Mouse (Mus musculus): ENCODE measurements at regions not wholly inside any gene's neighbourhood (a gene's known extent, or its start where the extent isn't known, plus 50 kb on each side); places are given as distances from the start of the nearest gene placed in this dataset.

GRCm38 (mm10) chr6:140261813-140262212 is 162.0 kb upstream of the Plekha5 start:
- Histone ChIP-seq H3K27ac (ENCODE audit: insufficient read depth, low read depth, low read length) (no peak overlapping the region), H3K4me1 (ENCODE audit: control insufficient read depth, insufficient read depth, low read length) (no peaks in the 10 kb centered on the region), H3K4me3 (ENCODE audit: insufficient read depth, low read depth, low read length) (no peak overlapping the region)
- 100% methylated on average over 1 of the region's 1 CpGs for WGBS
- TF ChIP-seq CTCF (IDR thresholded peaks at IDR 0.05; ENCODE audit: insufficient read depth, low read depth, low read length) (no peak), POLR2A (IDR thresholded peaks at IDR 0.05; ENCODE audit: insufficient read depth, low read depth, low read length) (no peak)

GRCm38 (mm10) chr6:140258761-140259160 is 165.1 kb upstream of the Plekha5 start:
- Histone ChIP-seq H3K4me3 (ENCODE audit: insufficient read depth, low read depth, low read length) (no peak overlapping the region), H3K4me1 (ENCODE audit: control insufficient read depth, insufficient read depth, low read length) (no peaks in the 10 kb centered on the region), H3K27ac (ENCODE audit: insufficient read depth, low read depth, low read length) (no peak overlapping the region)
- TF ChIP-seq CTCF (IDR thresholded peaks at IDR 0.05; ENCODE audit: insufficient read depth, low read depth, low read length): no peak
- no peak for TF ChIP-seq POLR2A (IDR thresholded peaks at IDR 0.05; ENCODE audit: insufficient read depth, low read depth, low read length)
- 87% methylated on average over 3 of the region's 3 CpGs for WGBS

- H3K27ac ChIP-seq (ENCODE audit: insufficient read depth, low read depth, low read length): no peak overlapping the region
- TF ChIP-seq CTCF (IDR thresholded peaks at IDR 0.05; ENCODE audit: insufficient read depth, low read depth, low read length) (no peak), POLR2A (IDR thresholded peaks at IDR 0.05; ENCODE audit: insufficient read depth, low read depth, low read length) (no peak)
- H3K4me3 ChIP-seq (ENCODE audit: insufficient read depth, low read depth, low read length): no peak overlapping the region
- no peaks in the 10 kb centered on the region for H3K4me1 ChIP-seq (ENCODE audit: control insufficient read depth, insufficient read depth, low read length)
- WGBS: 94% methylated on average over 5 of the region's 5 CpGs
Observed at GRCm38 (mm10) chr6:140258101-140258500, 165.8 kb upstream of the Plekha5 start.

- TF ChIP-seq CTCF (IDR thresholded peaks at IDR 0.05; ENCODE audit: insufficient read depth, low read depth, low read length) (no peak), POLR2A (IDR thresholded peaks at IDR 0.05; ENCODE audit: insufficient read depth, low read depth, low read length) (no peak)
- WGBS: 53% methylated on average over 4 of the region's 4 CpGs
- Histone ChIP-seq H3K4me3 (ENCODE audit: insufficient read depth, low read depth, low read length) (no peak overlapping the region), H3K27ac (ENCODE audit: insufficient read depth, low read depth, low read length) (no peak overlapping the region), H3K4me1 (ENCODE audit: control insufficient read depth, insufficient read depth, low read length) (no peaks in the 10 kb centered on the region)
Observed at GRCm38 (mm10) chr6:140251527-140251926, 172.3 kb upstream of the Plekha5 start.

- Histone ChIP-seq H3K27ac (ENCODE audit: insufficient read depth, low read depth, low read length) (no peak overlapping the region), H3K4me1 (ENCODE audit: control insufficient read depth, insufficient read depth, low read length) (no peaks in the 10 kb centered on the region), H3K4me3 (ENCODE audit: insufficient read depth, low read depth, low read length) (no peak overlapping the region)
- WGBS: 34% methylated on average over 8 of the region's 8 CpGs
- TF ChIP-seq POLR2A (IDR thresholded peaks at IDR 0.05; ENCODE audit: insufficient read depth, low read depth, low read length): no peak
- no peak for TF ChIP-seq CTCF (IDR thresholded peaks at IDR 0.05; ENCODE audit: insufficient read depth, low read depth, low read length)
Observed at GRCm38 (mm10) chr6:140243411-140244151, 180.3 kb upstream of the Plekha5 start.

- 90% methylated on average over 8 of the region's 8 CpGs for WGBS
- TF ChIP-seq CTCF (IDR thresholded peaks at IDR 0.05; ENCODE audit: insufficient read depth, low read depth, low read length) (no peak), POLR2A (IDR thresholded peaks at IDR 0.05; ENCODE audit: insufficient read depth, low read depth, low read length) (no peak)
Observed at GRCm38 (mm10) chr6:140239356-140239755, 184.5 kb upstream of the Plekha5 start.

GRCm38 (mm10) chr6:140231537-140231936 is 190.3 kb upstream of the Plcz1 start:
- no peak overlapping the region for H3K4me3 ChIP-seq (ENCODE audit: insufficient read depth, low read depth, low read length)
- 91% methylated on average over 4 of the region's 4 CpGs for WGBS
- H3K27ac ChIP-seq (ENCODE audit: insufficient read depth, low read depth, low read length): no peak overlapping the region
- TF ChIP-seq CTCF (IDR thresholded peaks at IDR 0.05; ENCODE audit: insufficient read depth, low read depth, low read length): no peak
- TF ChIP-seq POLR2A (IDR thresholded peaks at IDR 0.05; ENCODE audit: insufficient read depth, low read depth, low read length): no peak
- peaks cover 3% of the 10 kb centered on the region; the same call in 1 of the 2 replicates for H3K4me1 ChIP-seq (ENCODE audit: control insufficient read depth, insufficient read depth, low read length)

More at GRCm38 (mm10) chr6:140239356-140239755, 184.5 kb upstream of the Plekha5 start:
- no peak overlapping the region for H3K4me3 ChIP-seq (ENCODE audit: insufficient read depth, low read depth, low read length)
- H3K27ac ChIP-seq (ENCODE audit: insufficient read depth, low read depth, low read length): no peak overlapping the region
- no peaks in the 10 kb centered on the region for H3K4me1 ChIP-seq (ENCODE audit: control insufficient read depth, insufficient read depth, low read length)

- TF ChIP-seq CTCF (IDR thresholded peaks at IDR 0.05; ENCODE audit: insufficient read depth, low read depth, low read length): no peak
- TF ChIP-seq POLR2A (IDR thresholded peaks at IDR 0.05; ENCODE audit: insufficient read depth, low read depth, low read length): no peak
- Histone ChIP-seq H3K27ac (ENCODE audit: insufficient read depth, low read depth, low read length) (no peak overlapping the region), H3K4me1 (ENCODE audit: control insufficient read depth, insufficient read depth, low read length) (peaks cover 3% of the 10 kb centered on the region; the same call in 1 of the 2 replicates), H3K4me3 (ENCODE audit: insufficient read depth, low read depth, low read length) (no peak overlapping the region)
- 37% methylated on average over 9 of the region's 9 CpGs for WGBS
Observed at GRCm38 (mm10) chr6:140229295-140229694, 188.0 kb upstream of the Plcz1 start.

GRCm38 (mm10) chr6:140228741-140229140 is 187.5 kb upstream of the Plcz1 start:
- H3K27ac ChIP-seq (ENCODE audit: insufficient read depth, low read depth, low read length): no peak overlapping the region
- H3K4me3 ChIP-seq (ENCODE audit: insufficient read depth, low read depth, low read length): no peak overlapping the region
- peaks cover 3% of the 10 kb centered on the region; the same call in 1 of the 2 replicates for H3K4me1 ChIP-seq (ENCODE audit: control insufficient read depth, insufficient read depth, low read length)
- 70% methylated on average over 7 of the region's 7 CpGs for WGBS
- TF ChIP-seq CTCF (IDR thresholded peaks at IDR 0.05; ENCODE audit: insufficient read depth, low read depth, low read length) (no peak), POLR2A (IDR thresholded peaks at IDR 0.05; ENCODE audit: insufficient read depth, low read depth, low read length) (no peak)
